Mouse (Mus musculus): ENCODE data around the gene Whrn. TPM values are rescaled to one million over a fixed set of nuclear protein-coding genes. Genes with fewer than 3 reads are reported as not detected.

Whrn gene
- polyA plus RNA-seq, 1 experiment from 2014 or later: 3.8 TPM

DNA sequence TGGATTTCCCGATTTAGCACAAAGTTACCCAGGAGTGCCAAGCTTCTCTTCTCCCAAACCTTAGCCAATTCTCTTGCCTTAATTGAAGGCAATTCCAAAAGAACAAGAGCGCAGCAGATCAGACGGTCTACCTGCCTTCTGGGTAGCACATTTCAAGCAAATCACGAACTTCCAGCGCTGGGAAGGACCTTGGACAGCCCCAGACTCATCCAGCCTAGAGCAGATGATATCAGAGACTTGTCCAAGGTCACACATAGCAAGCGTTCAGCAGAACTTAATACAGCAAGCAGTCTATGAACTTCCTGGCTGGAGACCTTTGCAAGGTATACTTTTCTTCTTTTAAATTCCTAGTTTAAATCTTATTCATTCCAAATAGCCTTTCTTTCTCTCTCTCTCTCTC lies 4.3 kb downstream of the Whrn start:
- Histone ChIP-seq H3K4me3 (ENCODE audit: low read depth, low read length) (no peak overlapping the region), H3K27ac (replicated peaks; ENCODE audit: low read depth, low read length) (no peak overlapping the region), H3K27me3 (ENCODE audit: control insufficient read depth, insufficient read depth, low read length) (peaks cover 11% of the 10 kb centered on the region), H3K9me3 (replicated peaks; ENCODE audit: control insufficient read depth, low read length) (no peaks in the 10 kb centered on the region), H3K4me2 (ENCODE audit: low read depth, low read length) (no peak overlapping the region), H3K9ac (replicated peaks; ENCODE audit: low read length) (no peak overlapping the region), H3K36me3 (replicated peaks; ENCODE audit: control insufficient read depth, insufficient read depth, low read depth, low read length) (no peaks in the 10 kb centered on the region), H3K4me1 (ENCODE audit: control insufficient read depth, insufficient read depth, low read length) (no peaks in the 10 kb centered on the region; the same call in 1 of the 2 replicates)
- DNase-seq (ENCODE audit: low spot score) (no peak), ATAC-seq (replicated peaks; ENCODE audit: insufficient number of reproducible peaks, low FRiP score, low TSS enrichment, low read depth) (no peak)
- WGBS: 68% methylated on average over 6 of the region's 6 CpGs

DNA sequence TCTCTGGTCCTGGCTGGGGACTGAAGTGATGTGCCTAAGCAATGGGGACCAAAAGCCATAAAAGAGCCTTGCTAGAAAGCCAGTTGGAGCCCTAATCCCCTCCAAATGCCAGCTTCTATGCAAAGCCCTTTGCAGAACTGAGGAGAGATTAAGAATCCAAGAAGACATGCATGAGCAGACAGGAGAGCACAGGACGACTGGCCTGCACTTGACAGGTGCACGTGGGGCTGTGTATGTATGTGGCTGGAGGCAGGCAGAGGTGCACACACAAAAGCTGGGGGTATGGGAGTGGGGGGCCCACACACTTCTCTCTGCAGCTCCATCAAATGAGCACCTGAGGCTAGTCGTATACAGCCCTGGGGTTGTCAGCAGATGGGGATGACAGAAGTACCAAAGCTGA lies 5.6 kb downstream of the Whrn start:
- H3K27ac ChIP-seq (replicated peaks; ENCODE audit: low read depth, low read length): no peak overlapping the region
- no peaks in the 10 kb centered on the region for H3K36me3 ChIP-seq (replicated peaks; ENCODE audit: control insufficient read depth, insufficient read depth, low read depth, low read length)
- WGBS: 49% methylated on average over 3 of the region's 3 CpGs
- ATAC-seq (replicated peaks; ENCODE audit: insufficient number of reproducible peaks, low FRiP score, low TSS enrichment, low read depth): no peak
- no peak overlapping the region for H3K4me2 ChIP-seq (ENCODE audit: low read depth, low read length)
- H3K9me3 ChIP-seq (replicated peaks; ENCODE audit: control insufficient read depth, low read length): no peaks in the 10 kb centered on the region
- no peaks in the 10 kb centered on the region; the same call in 1 of the 2 replicates for H3K4me1 ChIP-seq (ENCODE audit: control insufficient read depth, insufficient read depth, low read length)
- no peak overlapping the region for H3K4me3 ChIP-seq (ENCODE audit: low read depth, low read length)
- peaks cover 9% of the 10 kb centered on the region for H3K27me3 ChIP-seq (ENCODE audit: control insufficient read depth, insufficient read depth, low read length)
- H3K9ac ChIP-seq (replicated peaks; ENCODE audit: low read length): no peak overlapping the region
- DNase-seq (ENCODE audit: low spot score): no peak

DNA sequence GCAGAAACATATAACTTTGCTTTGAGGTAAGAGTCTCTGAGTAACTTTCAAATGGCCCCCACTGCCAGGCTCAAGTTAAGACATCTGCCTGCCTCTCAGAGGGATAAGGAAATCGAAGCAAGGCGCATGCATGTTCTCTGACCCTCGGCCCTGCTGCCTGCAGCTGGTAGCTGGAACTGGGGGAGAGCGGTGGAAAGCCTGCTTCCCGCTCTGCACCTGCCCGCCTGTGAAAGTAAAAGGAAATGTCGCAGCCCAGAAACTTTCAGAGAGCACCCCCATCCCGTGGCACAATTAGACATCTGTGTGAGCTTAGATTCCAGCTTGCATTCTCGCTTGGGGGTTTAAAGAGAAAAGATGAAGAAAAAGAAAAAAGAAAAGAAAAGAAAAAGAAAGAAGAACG lies 6.1 kb downstream of the Whrn start:
- ATAC-seq (replicated peaks; ENCODE audit: insufficient number of reproducible peaks, low FRiP score, low TSS enrichment, low read depth) (no peak), DNase-seq (ENCODE audit: low spot score) (no peak)
- no peaks in the 10 kb centered on the region for H3K36me3 ChIP-seq (replicated peaks; ENCODE audit: control insufficient read depth, insufficient read depth, low read depth, low read length)
- WGBS: 68% methylated on average over 10 of the region's 10 CpGs
- no peak overlapping the region for H3K9ac ChIP-seq (replicated peaks; ENCODE audit: low read length)
- no peaks in the 10 kb centered on the region for H3K9me3 ChIP-seq (replicated peaks; ENCODE audit: control insufficient read depth, low read length)
- no peaks in the 10 kb centered on the region for H3K4me1 ChIP-seq (ENCODE audit: control insufficient read depth, insufficient read depth, low read length)
- peaks cover 5% of the 10 kb centered on the region for H3K27me3 ChIP-seq (ENCODE audit: control insufficient read depth, insufficient read depth, low read length)
- no peak overlapping the region for H3K27ac ChIP-seq (replicated peaks; ENCODE audit: low read depth, low read length)
- H3K4me3 ChIP-seq (ENCODE audit: low read depth, low read length): no peak overlapping the region
- H3K4me2 ChIP-seq (ENCODE audit: low read depth, low read length): no peak overlapping the region

DNA sequence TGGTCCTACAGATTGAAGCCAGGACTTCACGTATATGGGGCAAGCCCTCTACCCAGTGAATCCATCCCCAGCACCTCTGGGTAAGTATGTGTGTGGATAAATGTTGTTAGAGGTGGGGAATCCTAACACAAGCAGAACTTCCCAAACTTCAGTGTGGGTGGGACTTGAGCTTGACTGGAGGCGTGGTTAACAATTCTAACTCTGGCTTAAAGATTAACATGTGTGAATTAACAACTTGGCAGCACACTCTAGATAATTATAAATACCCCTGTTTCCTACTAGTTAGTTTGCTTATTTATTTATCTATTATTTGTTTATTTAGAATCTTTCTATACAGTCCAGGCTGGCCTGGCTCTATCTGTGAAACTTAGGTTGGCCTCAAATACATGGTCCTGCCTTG lies 7.9 kb downstream of the Whrn start:
- no peaks in the 10 kb centered on the region for H3K27me3 ChIP-seq (ENCODE audit: control insufficient read depth, insufficient read depth, low read length)
- H3K4me3 ChIP-seq (ENCODE audit: low read depth, low read length): no peak overlapping the region
- 92% methylated on average over 2 of the region's 2 CpGs for WGBS
- DNase-seq (ENCODE audit: low spot score) (no peak), ATAC-seq (replicated peaks; ENCODE audit: insufficient number of reproducible peaks, low FRiP score, low TSS enrichment, low read depth) (no peak)
- no peaks in the 10 kb centered on the region for H3K36me3 ChIP-seq (replicated peaks; ENCODE audit: control insufficient read depth, insufficient read depth, low read depth, low read length)
- no peak overlapping the region for H3K27ac ChIP-seq (replicated peaks; ENCODE audit: low read depth, low read length)
- H3K4me1 ChIP-seq (ENCODE audit: control insufficient read depth, insufficient read depth, low read length): no peaks in the 10 kb centered on the region
- H3K9ac ChIP-seq (replicated peaks; ENCODE audit: low read length): no peak overlapping the region
- no peak overlapping the region for H3K4me2 ChIP-seq (ENCODE audit: low read depth, low read length)
- H3K9me3 ChIP-seq (replicated peaks; ENCODE audit: control insufficient read depth, low read length): no peaks in the 10 kb centered on the region

DNA sequence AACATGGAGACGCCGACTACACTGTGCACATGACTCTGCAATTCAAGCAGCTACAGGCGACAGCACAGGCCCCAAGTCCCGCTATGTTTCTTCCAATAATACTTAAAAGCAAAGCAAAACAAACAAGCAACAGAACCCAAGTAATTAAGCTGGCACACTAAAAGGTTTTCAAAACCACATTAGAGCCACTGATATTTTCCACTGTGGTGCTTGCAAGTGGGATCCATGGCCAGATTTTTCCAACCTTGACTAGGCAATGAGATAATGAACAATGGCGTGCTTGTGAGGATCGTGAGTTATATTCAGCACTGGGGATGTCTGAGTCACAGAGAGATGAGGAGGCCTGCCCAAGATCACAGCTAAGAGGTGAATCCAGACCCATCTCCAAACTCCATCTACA lies 8.5 kb downstream of the Whrn start:
- H3K4me2 ChIP-seq (ENCODE audit: low read depth, low read length): no peak overlapping the region
- H3K4me3 ChIP-seq (ENCODE audit: low read depth, low read length): no peak overlapping the region
- no peaks in the 10 kb centered on the region for H3K4me1 ChIP-seq (ENCODE audit: control insufficient read depth, insufficient read depth, low read length)
- no peak for DNase-seq (ENCODE audit: low spot score)
- WGBS: 80% methylated on average over 6 of the region's 6 CpGs
- H3K9ac ChIP-seq (replicated peaks; ENCODE audit: low read length): no peak overlapping the region
- H3K9me3 ChIP-seq (replicated peaks; ENCODE audit: control insufficient read depth, low read length): no peaks in the 10 kb centered on the region
- no peaks in the 10 kb centered on the region for H3K27me3 ChIP-seq (ENCODE audit: control insufficient read depth, insufficient read depth, low read length)
- ATAC-seq (replicated peaks; ENCODE audit: insufficient number of reproducible peaks, low FRiP score, low TSS enrichment, low read depth): no peak
- H3K36me3 ChIP-seq (replicated peaks; ENCODE audit: control insufficient read depth, insufficient read depth, low read depth, low read length): no peaks in the 10 kb centered on the region
- no peak overlapping the region for H3K27ac ChIP-seq (replicated peaks; ENCODE audit: low read depth, low read length)

DNA sequence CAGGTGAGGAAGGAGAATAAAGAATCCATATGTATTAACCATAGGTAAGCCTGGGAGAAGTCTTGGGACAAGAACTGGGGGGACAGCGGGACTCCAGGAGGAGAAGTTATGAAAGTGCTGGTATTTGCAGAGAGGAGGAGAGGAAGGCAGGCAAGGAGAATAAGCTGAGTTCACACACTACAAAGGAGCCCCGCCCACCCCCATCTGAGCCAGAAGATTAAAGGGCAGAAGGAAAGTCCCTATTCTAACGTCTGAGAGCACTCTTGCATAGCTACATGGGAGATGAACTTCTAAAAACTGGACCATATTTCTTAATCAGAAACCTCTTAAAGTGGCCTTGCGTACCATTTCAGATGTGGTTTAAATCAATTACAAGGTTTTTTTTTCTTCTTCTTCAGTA lies 9.3 kb downstream of the Whrn start:
- H3K27ac ChIP-seq (replicated peaks; ENCODE audit: low read depth, low read length): no peak overlapping the region
- H3K36me3 ChIP-seq (replicated peaks; ENCODE audit: control insufficient read depth, insufficient read depth, low read depth, low read length): no peaks in the 10 kb centered on the region
- H3K4me1 ChIP-seq (ENCODE audit: control insufficient read depth, insufficient read depth, low read length): no peaks in the 10 kb centered on the region
- no peak overlapping the region for H3K9ac ChIP-seq (replicated peaks; ENCODE audit: low read length)
- H3K9me3 ChIP-seq (replicated peaks; ENCODE audit: control insufficient read depth, low read length): no peaks in the 10 kb centered on the region
- H3K27me3 ChIP-seq (ENCODE audit: control insufficient read depth, insufficient read depth, low read length): no peaks in the 10 kb centered on the region
- no peak overlapping the region for H3K4me2 ChIP-seq (ENCODE audit: low read depth, low read length)
- no peak overlapping the region for H3K4me3 ChIP-seq (ENCODE audit: low read depth, low read length)
- whole genome bisulfite sequencing: 52% methylated on average over 4 of the region's 4 CpGs
- ATAC-seq (replicated peaks; ENCODE audit: insufficient number of reproducible peaks, low FRiP score, low TSS enrichment, low read depth) (no peak), DNase-seq (ENCODE audit: low spot score) (no peak)

DNA sequence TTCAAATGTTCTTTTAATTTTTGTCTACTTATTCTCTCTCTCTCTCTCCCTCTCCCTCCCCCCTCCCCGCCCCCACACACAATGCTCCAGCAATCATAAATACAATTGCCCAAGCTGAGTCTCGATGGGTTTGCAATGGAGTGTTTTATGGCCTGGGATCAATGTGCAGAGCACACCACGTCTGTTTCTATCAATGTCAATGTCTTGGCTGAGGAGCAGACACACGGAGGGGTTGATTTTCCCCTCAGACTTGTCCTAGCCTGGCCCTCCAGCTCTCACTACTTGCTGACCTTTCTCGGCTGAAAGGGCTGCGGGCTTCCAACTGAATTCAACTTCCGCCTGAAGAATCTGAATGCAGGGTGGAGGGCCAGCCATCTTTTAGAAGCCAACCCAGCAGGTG lies 12.1 kb downstream of the Whrn start:
- H3K4me1 ChIP-seq (ENCODE audit: control insufficient read depth, insufficient read depth, low read length): no peaks in the 10 kb centered on the region

DNA sequence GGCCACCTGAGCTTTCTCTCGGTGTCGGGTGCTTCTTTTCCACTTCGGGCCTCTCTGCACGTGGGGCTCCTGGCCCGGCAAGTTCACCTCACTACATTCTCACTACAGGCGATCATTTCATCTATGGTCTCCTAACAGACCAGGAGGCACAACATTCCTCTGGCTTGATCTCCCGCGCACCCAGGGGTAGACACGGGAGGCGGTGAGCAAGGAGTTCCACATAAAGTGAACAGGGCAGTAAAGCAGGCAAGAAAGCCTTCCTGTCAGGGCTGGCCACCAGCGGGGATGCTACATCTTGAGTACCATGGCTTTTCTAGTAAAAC lies 15.0 kb downstream of the Whrn start:
- no peak for ATAC-seq (replicated peaks; ENCODE audit: insufficient number of reproducible peaks, low FRiP score, low TSS enrichment, low read depth)
- H3K9ac ChIP-seq (replicated peaks; ENCODE audit: low read length): peak overlapping the region; percentile 33
- 44% methylated on average over 11 of the region's 11 CpGs for WGBS
- H3K4me2 ChIP-seq (ENCODE audit: low read depth, low read length): no peak overlapping the region
- H3K4me3 ChIP-seq (ENCODE audit: low read depth, low read length): no peak overlapping the region
- no peak for DNase-seq (ENCODE audit: low spot score)
- H3K9me3 ChIP-seq (replicated peaks; ENCODE audit: control insufficient read depth, low read length): no peaks in the 10 kb centered on the region
- no peak overlapping the region for H3K27ac ChIP-seq (replicated peaks; ENCODE audit: low read depth, low read length)
- no peaks in the 10 kb centered on the region for H3K36me3 ChIP-seq (replicated peaks; ENCODE audit: control insufficient read depth, insufficient read depth, low read depth, low read length)
- H3K27me3 ChIP-seq (ENCODE audit: control insufficient read depth, insufficient read depth, low read length): no peaks in the 10 kb centered on the region
- H3K4me1 ChIP-seq (ENCODE audit: control insufficient read depth, insufficient read depth, low read length): no peaks in the 10 kb centered on the region

More for the DNA sequence above, 12.1 kb downstream of the Whrn start:
- H3K27ac ChIP-seq (replicated peaks; ENCODE audit: low read depth, low read length): no peak overlapping the region
- no peaks in the 10 kb centered on the region for H3K36me3 ChIP-seq (replicated peaks; ENCODE audit: control insufficient read depth, insufficient read depth, low read depth, low read length)
- no peak overlapping the region for H3K4me3 ChIP-seq (ENCODE audit: low read depth, low read length)
- no peaks in the 10 kb centered on the region for H3K27me3 ChIP-seq (ENCODE audit: control insufficient read depth, insufficient read depth, low read length)
- no peaks in the 10 kb centered on the region for H3K9me3 ChIP-seq (replicated peaks; ENCODE audit: control insufficient read depth, low read length)
- DNase-seq (ENCODE audit: low spot score) (no peak), ATAC-seq (replicated peaks; ENCODE audit: insufficient number of reproducible peaks, low FRiP score, low TSS enrichment, low read depth) (no peak)
- H3K9ac ChIP-seq (replicated peaks; ENCODE audit: low read length): no peak overlapping the region
- WGBS: 58% methylated on average over 7 of the region's 7 CpGs
- H3K4me2 ChIP-seq (ENCODE audit: low read depth, low read length): no peak overlapping the region
